Mouse (Mus musculus): ENCODE measurements around the gene Ptprs. TPM values are rescaled to one million over a fixed set of nuclear protein-coding genes. Genes with fewer than 3 reads are reported as not detected.
"Not testable (repeated sequence)": the region's sequence is repeated elsewhere in the genome, so short reads cannot be mapped to it uniquely, and the experiment has no call there.

The Ptprs gene
- total RNA-seq, 1 experiment from 2014 or later, result 67.9 TPM

GRCm38 (mm10) chr17:56501635-56502400 is 25.5 kb upstream of the Ptprs start:
- ATAC-seq (replicated peaks in 1 of 2; ENCODE audit: insufficient read depth in 1 of 2, low FRiP score in 2 of 2, low TSS enrichment in 1 of 2, low read depth in 1 of 2, poor library complexity in 2 of 2, severe bottlenecking in 2 of 2), result not testable (repeated sequence)

GRCm38 (mm10) chr17:56499229-56499628 is 22.9 kb upstream of the Ptprs start:
- no peak for ATAC-seq (replicated peaks in 1 of 2; ENCODE audit: insufficient read depth in 1 of 2, low FRiP score in 2 of 2, low TSS enrichment in 1 of 2, low read depth in 1 of 2, poor library complexity in 2 of 2, severe bottlenecking in 2 of 2)

GRCm38 (mm10) chr17:56494480-56494879 is 18.2 kb upstream of the Ptprs start:
- ATAC-seq (replicated peaks in 1 of 2; ENCODE audit: insufficient read depth in 1 of 2, low FRiP score in 2 of 2, low TSS enrichment in 1 of 2, low read depth in 1 of 2, poor library complexity in 2 of 2, severe bottlenecking in 2 of 2), result no peak

DNA sequence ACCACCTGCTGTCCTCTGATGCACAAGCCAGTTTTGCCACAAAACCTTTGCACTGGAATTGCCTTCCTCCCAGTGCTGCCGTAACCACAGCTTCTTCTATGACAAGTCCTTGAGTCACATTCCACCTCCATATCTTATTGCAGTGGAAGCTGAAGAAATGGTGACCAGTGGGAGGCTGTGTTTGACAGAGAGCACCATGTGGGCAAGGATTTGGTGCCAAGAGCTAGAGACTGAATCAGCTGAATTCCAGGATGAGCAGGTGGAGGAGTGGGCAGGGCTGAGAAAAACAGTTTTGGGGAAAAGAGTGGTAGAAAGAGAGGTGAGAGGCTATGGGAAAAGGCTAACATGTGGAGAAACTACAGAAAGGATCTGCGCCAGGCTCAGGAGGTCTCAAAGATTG is 17.6 kb upstream of the Ptprs start:
- no peak for ATAC-seq (replicated peaks in 1 of 2; ENCODE audit: insufficient read depth in 1 of 2, low FRiP score in 2 of 2, low TSS enrichment in 1 of 2, low read depth in 1 of 2, poor library complexity in 2 of 2, severe bottlenecking in 2 of 2)

GRCm38 (mm10) chr17:56490438-56491152 is 14.3 kb upstream of the Ptprs start:
- ATAC-seq (replicated peaks in 1 of 2; ENCODE audit: insufficient read depth in 1 of 2, low FRiP score in 2 of 2, low TSS enrichment in 1 of 2, low read depth in 1 of 2, poor library complexity in 2 of 2, severe bottlenecking in 2 of 2), result no peak

DNA sequence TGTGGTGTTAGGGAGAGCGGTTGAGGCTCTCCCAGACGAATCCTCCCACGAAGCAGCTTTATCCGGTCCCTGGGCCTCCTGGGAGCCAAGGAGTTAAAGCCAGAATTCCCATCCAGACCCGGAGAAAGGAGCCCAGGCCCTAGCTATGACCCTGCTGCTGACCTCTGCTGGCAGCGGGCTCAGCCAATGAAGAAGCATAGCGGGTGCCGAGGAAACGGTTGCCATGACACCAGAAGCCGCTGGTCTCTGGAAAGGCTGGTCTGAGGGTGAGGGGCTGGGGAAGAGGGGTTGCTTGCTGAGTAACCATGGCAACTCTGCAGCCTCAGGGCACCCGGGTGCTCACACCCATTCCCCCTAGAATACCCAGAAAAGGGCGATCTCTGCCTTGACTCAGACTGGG is 11.7 kb upstream of the Ptprs start:
- ATAC-seq (replicated peaks in 1 of 2; ENCODE audit: insufficient read depth in 1 of 2, low FRiP score in 2 of 2, low TSS enrichment in 1 of 2, low read depth in 1 of 2, poor library complexity in 2 of 2, severe bottlenecking in 2 of 2), result no peak

- peak; percentile 37 to 44; a peak in 2 of 4 replicates for ATAC-seq (replicated peaks in 1 of 2; ENCODE audit: insufficient read depth in 1 of 2, low FRiP score in 2 of 2, low TSS enrichment in 1 of 2, low read depth in 1 of 2, poor library complexity in 2 of 2, severe bottlenecking in 2 of 2)
These were observed 11.2 kb upstream of the Ptprs start for GRCm38 (mm10) chr17:56487441-56487888.

- no peak for ATAC-seq (replicated peaks in 1 of 2; ENCODE audit: insufficient read depth in 1 of 2, low FRiP score in 2 of 2, low TSS enrichment in 1 of 2, low read depth in 1 of 2, poor library complexity in 2 of 2, severe bottlenecking in 2 of 2)
These were observed 9.6 kb upstream of the Ptprs start for GRCm38 (mm10) chr17:56485926-56486325.

GRCm38 (mm10) chr17:56485118-56485517 is 8.8 kb upstream of the Ptprs start:
- ATAC-seq (replicated peaks in 1 of 2; ENCODE audit: insufficient read depth in 1 of 2, low FRiP score in 2 of 2, low TSS enrichment in 1 of 2, low read depth in 1 of 2, poor library complexity in 2 of 2, severe bottlenecking in 2 of 2), result no peak

DNA sequence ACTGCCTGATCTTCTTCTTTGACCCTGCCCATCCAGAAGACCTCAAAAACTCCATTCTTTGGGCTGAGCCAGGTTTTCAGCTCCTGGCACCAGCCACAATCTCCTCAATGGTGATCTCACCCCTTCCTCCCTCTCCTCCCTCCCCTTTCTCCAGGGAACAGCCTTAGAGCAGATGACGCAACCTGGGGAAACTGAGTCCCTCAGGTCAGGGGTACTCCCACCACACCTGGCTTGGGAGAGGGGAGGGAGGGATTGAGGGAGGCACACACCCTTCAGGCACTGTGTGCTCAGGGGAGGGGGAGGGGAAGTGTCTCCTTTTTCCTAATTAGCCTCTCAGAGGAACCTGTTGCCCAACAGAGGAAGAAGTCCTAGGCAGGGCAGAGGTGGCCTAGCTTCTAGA is 6.4 kb upstream of the Ptprs start:
- ATAC-seq (replicated peaks in 1 of 2; ENCODE audit: insufficient read depth in 1 of 2, low FRiP score in 2 of 2, low TSS enrichment in 1 of 2, low read depth in 1 of 2, poor library complexity in 2 of 2, severe bottlenecking in 2 of 2), result no peak

GRCm38 (mm10) chr17:56479358-56479757 is 3.1 kb upstream of the Ptprs start:
- ATAC-seq (replicated peaks in 1 of 2; ENCODE audit: insufficient read depth in 1 of 2, low FRiP score in 2 of 2, low TSS enrichment in 1 of 2, low read depth in 1 of 2, poor library complexity in 2 of 2, severe bottlenecking in 2 of 2), result peak; percentile 46 to 62; a peak in 3 of 4 replicates

DNA sequence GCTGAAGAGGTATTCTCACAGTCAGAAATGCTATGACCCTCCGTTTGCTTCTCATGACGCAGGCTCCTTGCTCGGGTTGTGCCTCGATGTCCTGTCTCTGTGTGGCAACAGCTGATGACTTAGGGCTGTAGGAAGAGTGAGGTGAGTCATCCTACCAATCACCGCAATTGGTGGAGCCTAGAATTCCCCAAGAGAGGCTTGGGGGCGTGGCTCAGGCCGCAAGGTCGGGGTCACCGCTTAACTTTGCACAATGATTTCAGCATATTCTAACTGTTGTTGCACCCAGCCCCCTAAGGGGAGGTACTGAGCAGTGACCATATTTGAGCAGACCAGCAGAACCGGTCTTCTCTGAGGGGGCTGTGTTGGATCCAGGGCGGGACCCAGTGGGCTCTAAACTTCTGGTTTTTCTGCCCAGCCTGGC is 1.9 kb upstream of the Ptprs start:
- ATAC-seq (replicated peaks in 1 of 2; ENCODE audit: insufficient read depth in 1 of 2, low FRiP score in 2 of 2, low TSS enrichment in 1 of 2, low read depth in 1 of 2, poor library complexity in 2 of 2, severe bottlenecking in 2 of 2), result no peak

- no peak for ATAC-seq (replicated peaks in 1 of 2; ENCODE audit: insufficient read depth in 1 of 2, low FRiP score in 2 of 2, low TSS enrichment in 1 of 2, low read depth in 1 of 2, poor library complexity in 2 of 2, severe bottlenecking in 2 of 2)
These were observed 1.0 kb upstream of the Ptprs start for GRCm38 (mm10) chr17:56477191-56477818.

GRCm38 (mm10) chr17:56475584-56476401 is 490 bp downstream of the Ptprs start:
- no peak for ATAC-seq (replicated peaks in 1 of 2; ENCODE audit: insufficient read depth in 1 of 2, low FRiP score in 2 of 2, low TSS enrichment in 1 of 2, low read depth in 1 of 2, poor library complexity in 2 of 2, severe bottlenecking in 2 of 2)

DNA sequence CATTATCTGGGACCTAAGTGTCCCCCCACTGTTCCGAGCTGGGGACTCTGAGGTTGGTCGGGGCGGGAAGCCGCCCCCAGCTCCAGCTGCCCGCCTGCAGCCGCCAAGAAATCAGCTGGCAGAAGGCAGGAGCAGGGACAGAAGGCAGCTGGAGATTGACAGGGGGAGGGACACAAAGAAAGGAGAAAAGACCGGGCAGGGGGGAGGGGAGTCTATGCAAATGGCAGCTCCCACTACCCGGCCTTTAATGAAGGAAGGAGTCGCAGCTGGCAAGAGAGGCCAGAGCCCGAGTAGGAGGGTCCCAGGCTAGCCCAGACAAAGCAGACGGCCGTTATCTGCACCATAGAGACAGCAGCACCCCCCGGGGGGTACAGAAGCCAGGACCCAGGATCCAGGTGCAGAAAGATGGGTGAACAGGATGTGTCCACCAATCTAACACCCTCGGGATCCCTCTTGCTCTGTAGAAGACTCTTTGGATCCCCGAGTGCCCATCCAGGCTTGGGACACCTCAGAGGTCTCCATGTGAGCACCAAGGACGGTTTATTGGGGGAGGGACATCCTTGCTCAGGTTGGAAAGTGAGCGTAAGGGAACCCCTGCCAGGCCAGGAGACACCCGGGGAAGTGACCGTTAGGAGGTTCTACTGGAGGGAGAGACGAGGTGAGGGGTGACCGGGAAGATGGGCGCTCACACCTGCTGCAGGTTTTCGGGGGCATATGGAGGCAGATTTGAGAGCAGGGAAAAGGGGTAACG is 1.3 kb downstream of the Ptprs start:
- ATAC-seq (replicated peaks in 1 of 2; ENCODE audit: insufficient read depth in 1 of 2, low FRiP score in 2 of 2, low TSS enrichment in 1 of 2, low read depth in 1 of 2, poor library complexity in 2 of 2, severe bottlenecking in 2 of 2), result no peak

GRCm38 (mm10) chr17:56474311-56474830 is 1.9 kb downstream of the Ptprs start:
- no peak for ATAC-seq (replicated peaks in 1 of 2; ENCODE audit: insufficient read depth in 1 of 2, low FRiP score in 2 of 2, low TSS enrichment in 1 of 2, low read depth in 1 of 2, poor library complexity in 2 of 2, severe bottlenecking in 2 of 2)

DNA sequence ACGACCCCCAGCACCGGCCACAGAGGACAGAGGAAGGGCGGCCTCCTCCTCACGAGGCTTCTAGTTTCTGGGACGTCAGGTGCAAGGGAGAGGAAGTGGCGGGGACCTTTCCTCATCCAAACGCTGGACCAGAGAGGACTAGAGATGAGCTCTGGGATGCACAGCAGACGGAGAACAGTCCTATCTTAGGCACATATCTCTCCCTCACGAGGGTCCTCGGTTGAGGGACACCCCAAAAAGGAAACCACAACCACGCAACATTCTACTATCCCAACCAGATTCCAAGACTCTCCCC is 2.7 kb downstream of the Ptprs start:
- ATAC-seq (replicated peaks in 1 of 2; ENCODE audit: insufficient read depth in 1 of 2, low FRiP score in 2 of 2, low TSS enrichment in 1 of 2, low read depth in 1 of 2, poor library complexity in 2 of 2, severe bottlenecking in 2 of 2), result no peak
